Mouse (Mus musculus): ENCODE data around the gene Rbm14. TPM values are rescaled to one million over a fixed set of nuclear protein-coding genes. Genes with fewer than 3 reads are reported as not detected.

Gene Rbm14
- total RNA-seq (2015; ENCODE audit: low replicate concordance) = 63.8 and 73.6 TPM in 2 replicates
- 59.4 and 71.3 TPM in 2 replicates for total RNA-seq (2017; ENCODE audit: low replicate concordance)

DNA sequence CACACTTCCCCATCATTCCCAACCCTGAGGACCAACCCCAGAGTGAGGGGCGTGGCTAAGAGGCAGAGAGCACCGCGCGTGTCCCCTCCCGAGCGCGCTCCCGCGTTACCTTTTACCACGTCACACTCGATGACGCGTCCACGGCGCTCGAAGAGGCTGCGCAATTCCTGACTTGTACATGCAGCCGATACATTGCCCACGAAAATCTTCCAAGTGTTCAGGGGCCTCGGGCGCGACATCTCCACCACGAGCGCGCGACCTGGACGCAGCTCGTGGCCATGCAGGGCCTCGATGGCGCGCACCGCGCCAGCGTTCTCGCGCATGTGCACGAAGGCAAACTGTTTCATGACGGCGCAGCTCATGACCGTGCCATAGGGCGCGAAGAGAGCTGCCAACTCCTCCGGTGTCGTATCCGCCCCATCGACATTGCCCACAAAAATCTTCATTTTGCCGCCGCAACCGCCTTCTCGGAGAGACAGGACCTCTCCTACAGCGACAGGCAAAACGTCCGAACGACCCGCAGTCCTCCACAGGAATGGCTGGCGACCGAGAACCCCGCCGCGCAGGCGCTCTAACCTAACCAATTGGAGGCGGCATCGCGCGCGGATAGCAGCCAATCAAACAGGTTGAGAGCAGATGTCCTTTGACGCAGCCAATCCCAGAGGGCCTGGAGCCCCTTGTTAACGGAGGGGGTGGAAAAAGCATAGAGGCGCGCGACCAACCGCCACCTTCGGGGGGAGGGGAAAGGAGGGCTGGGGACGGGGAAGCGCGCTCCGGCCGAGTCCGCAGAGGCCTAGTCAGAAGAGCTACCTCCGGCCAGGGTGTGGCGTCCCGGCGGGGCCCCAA lies at the start of gene Rbm14, which contains the start of gene Gm21992:
Rbm14 (minus strand) TSS at position 572 of the 846 bp plus-strand sequence.
Gm21992 (minus strand) TSS at position 550 of the 846 bp plus-strand sequence.
- peak; percentile 89 for ATAC-seq (replicated peaks; ENCODE audit: low FRiP score, poor library complexity, severe bottlenecking)

DNA sequence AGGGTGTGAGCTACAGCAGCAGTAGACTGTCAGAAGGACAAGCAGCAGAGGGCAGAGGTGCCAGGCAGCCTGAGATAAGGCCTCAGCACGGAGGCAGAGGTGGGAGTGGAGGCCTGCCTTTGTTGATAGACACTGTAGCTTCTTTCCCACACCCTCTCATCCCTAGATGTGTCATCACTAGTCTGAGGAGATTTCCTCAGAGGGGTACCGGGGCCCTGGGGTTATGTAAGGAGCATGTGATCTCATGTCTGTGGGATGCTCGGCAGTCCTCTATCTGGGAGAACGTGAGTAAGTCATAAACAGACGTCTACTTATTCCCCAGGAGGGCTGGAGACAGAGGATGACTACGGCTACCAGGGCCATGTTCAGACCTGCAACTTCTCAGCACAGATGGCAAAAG lies 47.6 kb upstream of the Rbm14 start:
- ATAC-seq (replicated peaks; ENCODE audit: low FRiP score, poor library complexity, severe bottlenecking) = peak; percentile 93

DNA sequence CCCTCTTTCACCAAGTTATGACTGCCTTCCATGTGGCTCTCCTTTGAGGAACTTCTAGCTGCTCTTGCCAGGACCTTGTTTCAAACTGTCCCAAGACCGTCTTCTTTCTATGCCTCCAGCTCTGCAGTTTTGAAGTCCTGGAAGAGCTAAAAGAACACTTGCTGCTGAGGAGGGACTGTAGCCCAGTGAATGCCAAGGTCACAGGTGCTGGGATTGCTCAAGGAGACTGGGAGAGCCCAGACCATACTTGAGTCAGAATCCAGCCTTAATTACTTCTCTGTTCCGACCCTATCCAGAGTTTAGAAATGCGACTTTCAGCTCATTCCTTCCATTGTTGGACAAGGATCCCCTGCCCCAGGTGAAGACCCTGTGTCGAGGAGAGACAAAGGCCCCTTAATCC lies 44.5 kb upstream of the Rbm14 start:
- ATAC-seq (replicated peaks; ENCODE audit: low FRiP score, poor library complexity, severe bottlenecking) = no peak

DNA sequence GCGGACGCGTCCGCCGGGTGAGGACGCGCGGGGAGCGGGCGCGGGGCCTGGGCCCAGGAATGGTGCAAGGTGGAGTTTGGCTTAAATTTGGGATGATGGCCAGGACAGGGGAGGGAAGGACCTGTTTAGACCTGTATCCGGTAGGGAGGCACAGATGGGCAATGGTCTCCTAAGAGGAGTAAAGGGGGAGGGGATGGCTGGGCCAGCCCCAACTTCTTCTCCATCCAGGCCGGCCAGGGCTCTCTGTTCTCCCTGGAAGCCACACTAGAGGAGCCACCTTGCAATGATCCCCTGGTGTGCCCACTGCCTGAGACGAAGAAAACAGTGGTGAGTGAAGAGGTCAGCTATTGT lies 44.0 kb upstream of the Rbm14 start:
- ATAC-seq (replicated peaks; ENCODE audit: low FRiP score, poor library complexity, severe bottlenecking) = no peak

DNA sequence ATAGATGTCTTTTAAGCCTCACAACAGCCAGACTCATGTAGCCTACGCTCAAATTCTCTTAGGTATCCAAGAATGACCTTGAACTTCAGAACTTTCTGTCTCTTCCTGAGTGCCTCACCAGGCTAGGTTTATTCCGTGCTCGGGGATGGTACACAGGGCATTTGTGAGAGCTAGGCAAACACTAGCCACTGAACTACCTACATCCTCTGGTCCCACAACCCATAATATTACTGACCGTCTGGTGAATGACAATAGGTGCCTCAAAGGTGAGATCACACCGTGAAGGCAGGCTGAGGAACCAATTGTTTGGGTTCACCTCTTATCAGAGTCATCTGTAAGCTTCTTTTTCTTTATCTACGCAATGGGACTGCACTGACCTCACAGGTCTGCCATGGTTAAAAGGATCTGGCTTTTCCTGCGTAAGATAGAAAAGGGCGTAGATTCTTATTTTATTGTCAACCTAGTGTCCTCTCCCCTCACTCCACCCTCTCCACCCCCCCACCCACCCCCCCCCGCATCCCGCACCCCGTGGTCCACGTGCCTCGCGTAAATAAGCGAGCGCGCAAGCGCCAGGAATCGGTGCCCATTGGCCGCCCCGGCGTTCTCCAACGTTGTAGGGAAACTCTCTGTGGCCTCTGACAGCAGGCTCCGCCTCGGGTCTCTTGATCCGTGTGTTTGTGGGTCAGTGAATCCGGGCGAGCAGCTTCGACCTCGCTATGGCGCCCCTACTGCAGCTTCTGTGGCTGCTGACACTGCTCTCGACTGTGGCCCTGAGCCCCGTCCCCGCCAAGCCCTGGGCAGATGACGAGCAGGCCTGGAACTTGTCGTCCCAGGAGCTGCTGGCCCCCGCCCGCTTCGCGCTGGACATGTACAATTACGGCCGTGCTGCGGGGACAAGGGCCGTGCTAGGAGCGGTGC lies 43.4 kb upstream of the Rbm14 start, which contains the start of gene Ctsf:
Ctsf (plus strand) TSS at position 579 of the 918 bp plus-strand sequence.
- peak; percentile 45 for ATAC-seq (replicated peaks; ENCODE audit: low FRiP score, poor library complexity, severe bottlenecking)

DNA sequence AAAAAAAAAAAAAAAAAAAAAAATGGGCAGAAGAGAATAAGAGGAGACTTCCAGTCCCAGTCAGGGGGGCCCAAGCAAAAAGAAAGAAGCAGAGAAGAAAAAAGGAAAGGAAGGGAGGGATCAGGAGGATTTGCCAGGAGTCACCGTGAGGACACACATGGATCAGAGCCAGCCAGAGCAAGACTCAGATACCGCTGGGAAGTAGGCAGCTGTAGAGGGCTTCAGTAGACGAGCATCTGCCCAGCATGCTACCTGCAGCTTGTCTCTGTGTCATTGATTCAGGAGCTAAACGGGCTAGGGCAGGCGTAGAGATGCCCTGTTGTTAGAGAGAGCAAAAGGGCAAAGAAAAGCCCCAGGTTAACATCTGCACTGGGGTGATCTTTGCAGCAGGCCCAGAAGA lies 38.8 kb upstream of the Rbm14 start:
- ATAC-seq (replicated peaks; ENCODE audit: low FRiP score, poor library complexity, severe bottlenecking) = no peak

DNA sequence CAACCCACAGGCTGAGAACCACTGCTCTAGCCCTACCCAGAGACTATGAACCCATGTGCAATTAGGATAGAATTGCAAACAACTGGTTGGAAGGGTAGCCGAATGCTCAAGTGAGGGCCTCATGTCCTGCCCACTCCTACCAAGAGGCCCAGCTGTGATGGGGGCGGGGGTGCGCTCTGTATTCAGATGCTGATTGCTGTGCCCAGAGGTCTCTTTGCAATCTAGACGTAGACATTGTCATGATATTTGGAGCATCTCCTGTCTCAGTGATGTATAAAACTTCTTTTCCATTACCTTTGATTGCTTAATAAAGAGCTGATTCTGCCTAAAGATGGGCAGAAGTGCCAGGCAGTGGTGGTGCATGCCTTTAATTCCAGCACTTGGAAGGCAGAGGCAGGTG lies 38.4 kb upstream of the Rbm14 start:
- no peak for ATAC-seq (replicated peaks; ENCODE audit: low FRiP score, poor library complexity, severe bottlenecking)

DNA sequence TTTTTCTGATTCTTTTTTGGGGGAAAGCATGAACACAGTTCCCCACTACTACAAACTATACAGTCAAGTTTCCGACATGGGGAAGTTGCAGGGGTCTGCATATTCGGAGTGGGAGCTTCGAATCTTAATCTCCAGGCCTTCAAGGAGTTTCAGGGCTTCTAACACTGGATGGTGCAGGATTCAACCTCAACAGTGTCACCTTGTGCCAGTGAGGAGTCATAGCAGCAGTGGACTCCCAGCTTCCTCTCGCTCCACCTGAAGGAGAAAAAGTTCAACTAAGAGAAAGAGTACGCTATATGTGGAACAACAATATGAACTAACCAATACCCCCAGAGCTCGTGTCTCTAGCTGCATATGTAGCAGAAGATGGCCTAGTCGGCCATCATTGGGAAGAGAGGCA lies 36.1 kb upstream of the Rbm14 start:
- peak; percentile 88 for ATAC-seq (replicated peaks; ENCODE audit: low FRiP score, poor library complexity, severe bottlenecking)

DNA sequence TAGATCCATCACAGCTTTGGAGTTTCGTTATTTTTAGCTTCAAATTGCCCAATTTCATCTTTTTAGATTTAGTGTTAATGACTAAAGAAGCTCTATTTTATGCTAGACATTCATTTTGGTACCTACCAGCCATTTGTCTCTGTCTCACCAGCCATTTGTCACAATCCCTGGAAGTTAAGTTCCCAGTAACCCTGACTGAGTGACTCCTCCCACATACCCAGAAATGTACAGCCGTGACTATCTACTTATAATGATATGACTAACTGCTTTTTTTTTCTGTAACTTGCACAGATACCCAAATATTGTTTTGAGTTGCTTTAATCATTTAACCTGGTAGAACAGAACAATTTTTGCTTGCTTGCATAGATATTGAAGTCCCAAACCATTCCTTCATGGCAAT lies 34.4 kb upstream of the Rbm14 start:
- ATAC-seq (replicated peaks; ENCODE audit: low FRiP score, poor library complexity, severe bottlenecking) = no peak

DNA sequence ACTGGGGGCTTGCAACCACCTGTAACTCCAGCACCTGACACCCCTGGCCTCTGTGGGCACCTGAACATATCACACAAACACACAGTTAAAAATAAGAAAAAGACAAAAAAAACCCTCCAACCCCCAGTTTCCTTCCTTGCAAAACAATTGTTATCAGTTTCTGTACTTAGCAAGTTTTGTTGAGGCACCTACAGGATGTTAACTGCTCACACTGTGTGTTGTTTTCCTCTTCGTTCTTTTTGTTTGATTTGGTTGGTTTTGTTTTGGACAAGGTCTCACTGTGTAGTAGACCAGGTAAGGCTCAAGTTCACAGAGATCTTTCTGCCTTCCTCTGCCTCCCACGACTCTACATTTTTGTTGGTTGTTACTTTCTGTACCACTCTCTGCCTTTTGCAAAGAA lies 31.2 kb upstream of the Rbm14 start:
- no peak for ATAC-seq (replicated peaks; ENCODE audit: low FRiP score, poor library complexity, severe bottlenecking)

DNA sequence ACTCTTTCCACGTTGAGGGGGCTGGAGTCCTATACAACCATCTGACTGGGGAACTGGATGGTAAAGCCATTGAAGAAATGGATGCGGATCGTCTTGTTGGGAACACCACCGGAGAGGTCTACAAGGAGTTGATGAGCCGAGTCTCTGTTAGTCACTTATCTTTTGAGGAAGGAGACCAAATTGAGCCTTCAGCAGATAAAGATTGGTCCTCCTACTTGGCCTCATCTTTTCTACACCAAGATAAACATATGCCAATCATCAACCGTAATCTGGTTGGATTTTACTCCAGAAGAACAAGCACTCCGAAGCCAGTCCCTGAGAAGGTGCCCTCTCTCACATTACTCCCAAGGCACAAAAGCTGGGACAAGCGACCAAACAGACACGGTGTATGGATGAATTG lies 29.4 kb upstream of the Rbm14 start:
- ATAC-seq (replicated peaks; ENCODE audit: low FRiP score, poor library complexity, severe bottlenecking) = no peak

DNA sequence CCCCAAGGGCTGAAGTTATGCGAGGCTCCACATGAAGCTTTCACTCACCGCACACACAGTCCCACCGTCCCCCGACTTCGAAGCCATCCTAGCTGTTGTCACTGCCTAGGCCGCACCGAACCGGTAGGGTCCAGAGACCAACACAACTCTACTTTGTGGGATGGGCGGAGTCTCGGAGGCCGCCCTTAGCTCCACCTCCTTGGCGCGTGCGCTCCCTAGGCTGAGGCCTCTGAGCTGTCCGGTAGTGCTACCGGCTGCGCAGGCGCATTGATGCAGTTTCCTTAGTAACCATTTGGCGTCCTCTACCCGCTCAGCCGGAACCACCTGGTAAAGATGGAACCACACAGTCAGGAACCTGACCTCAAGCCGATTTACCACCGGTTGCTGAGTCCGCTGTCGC lies 27.7 kb upstream of the Rbm14 start, which contains the start of the genes Ccs and Ccdc87:
Ccs (minus strand) TSS at position 184 of the 400 bp plus-strand sequence.
Ccdc87 (plus strand) TSS at position 218 of the 400 bp plus-strand sequence.
- ATAC-seq (replicated peaks; ENCODE audit: low FRiP score, poor library complexity, severe bottlenecking) = peak; percentile 96

DNA sequence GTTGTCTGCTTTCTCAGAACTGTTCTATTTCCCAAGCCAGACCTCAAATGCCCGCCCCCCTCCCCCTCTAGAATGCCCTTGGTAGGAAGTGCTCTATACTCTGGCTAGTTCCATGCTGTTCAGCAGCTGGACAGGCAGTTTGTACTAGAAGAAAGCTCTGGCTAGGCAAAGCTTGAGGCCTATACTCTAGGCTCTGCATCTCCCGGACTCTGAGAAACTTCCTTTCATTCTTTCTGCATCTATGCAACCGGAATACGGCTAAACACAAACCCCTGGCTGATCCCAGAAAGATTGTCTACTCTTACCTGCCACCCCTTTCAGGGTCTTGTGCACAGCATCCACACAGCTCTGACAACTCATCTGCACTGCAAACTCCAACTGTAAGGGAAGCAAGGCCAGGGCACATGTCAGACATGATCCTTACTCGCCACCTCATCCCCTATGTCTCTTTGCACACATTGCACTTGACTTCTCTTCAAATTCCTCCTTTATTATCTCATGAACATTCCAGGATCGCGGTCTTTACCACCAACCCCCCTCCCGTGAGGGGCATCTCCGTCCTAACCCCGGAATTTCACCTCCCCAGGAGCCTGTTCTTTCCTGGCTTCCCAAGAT lies 27.2 kb upstream of the Rbm14 start:
- ATAC-seq (replicated peaks; ENCODE audit: low FRiP score, poor library complexity, severe bottlenecking) = peak; percentile 49

DNA sequence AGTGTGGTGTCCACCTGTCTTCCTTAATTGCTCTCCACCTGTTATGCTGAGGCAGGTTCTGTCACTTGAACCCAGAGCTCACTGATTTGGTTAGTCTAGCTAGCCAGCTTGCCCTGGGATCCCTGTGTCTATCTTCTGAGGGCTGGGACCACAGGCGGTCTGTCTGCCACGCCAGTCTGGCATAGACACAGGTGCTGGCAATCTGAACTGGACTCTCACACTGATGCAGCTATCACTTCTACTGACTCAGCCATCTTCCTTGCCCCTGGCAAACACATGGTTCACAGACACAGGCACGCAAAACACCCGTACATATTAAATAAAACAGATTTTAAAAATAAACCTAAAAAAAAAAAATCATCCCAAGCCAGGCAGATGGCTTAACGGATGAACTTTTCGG lies 25.6 kb upstream of the Rbm14 start:
- ATAC-seq (replicated peaks; ENCODE audit: low FRiP score, poor library complexity, severe bottlenecking) = no peak

DNA sequence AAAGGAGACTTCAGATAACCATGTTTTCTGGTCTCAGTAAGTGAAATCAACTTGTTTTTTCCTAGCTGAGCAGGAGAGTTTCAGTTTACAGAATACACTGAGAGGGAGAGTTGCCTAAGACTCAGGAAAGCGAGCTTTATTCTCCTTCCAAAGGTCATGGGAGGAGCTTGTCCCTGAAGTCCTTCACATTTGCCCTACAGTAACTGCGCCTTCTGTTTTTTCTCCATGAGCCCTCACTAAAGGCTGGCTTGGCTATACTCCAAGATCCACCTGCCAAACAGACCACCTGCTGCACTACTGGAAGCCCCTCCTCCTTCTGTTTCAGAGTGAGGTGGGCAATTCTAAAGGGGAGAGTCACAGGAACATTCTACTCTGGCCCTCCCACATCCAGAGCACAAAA lies 24.7 kb upstream of the Rbm14 start:
- ATAC-seq (replicated peaks; ENCODE audit: low FRiP score, poor library complexity, severe bottlenecking) = no peak

DNA sequence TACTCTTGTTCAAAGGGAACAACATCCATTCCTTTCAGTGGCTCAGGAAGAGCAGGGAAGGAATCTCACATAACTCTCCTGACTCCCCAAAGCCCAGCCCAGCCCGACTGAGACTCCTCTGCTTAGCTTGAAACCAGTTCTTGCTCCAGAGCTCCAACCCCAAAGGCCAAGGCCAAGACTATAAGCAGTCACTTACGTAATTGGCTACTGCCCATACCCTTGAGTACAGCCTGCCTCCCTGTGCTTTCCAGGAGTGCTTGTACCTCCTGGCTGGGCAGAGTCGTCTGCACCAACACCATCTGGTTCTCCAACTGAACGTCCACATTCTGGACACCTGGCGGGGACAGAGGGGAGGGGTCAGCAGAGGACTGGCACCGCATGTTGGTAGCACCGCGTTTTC lies 22.5 kb upstream of the Rbm14 start:
- ATAC-seq (replicated peaks; ENCODE audit: low FRiP score, poor library complexity, severe bottlenecking) = no peak

DNA sequence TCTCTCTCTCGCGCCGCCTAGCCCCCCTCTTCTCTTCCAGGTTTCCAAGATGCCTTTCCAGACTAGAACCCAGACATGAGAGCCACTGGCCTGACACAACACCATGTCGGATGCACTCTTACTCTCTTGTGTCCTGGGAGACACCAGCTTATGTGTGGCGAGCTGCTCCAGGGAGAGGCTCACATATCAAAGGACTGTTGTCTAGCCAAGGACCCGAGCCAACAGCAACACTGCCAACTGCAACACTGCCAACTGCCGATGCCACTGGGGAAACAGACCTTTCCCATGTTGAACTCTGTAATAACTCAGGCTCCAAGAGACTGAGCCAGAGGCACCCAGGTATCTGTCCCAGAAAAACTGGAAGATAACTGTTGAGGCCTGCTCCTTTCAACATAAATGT lies 17.7 kb upstream of the Rbm14 start:
- ATAC-seq (replicated peaks; ENCODE audit: low FRiP score, poor library complexity, severe bottlenecking) = no peak

DNA sequence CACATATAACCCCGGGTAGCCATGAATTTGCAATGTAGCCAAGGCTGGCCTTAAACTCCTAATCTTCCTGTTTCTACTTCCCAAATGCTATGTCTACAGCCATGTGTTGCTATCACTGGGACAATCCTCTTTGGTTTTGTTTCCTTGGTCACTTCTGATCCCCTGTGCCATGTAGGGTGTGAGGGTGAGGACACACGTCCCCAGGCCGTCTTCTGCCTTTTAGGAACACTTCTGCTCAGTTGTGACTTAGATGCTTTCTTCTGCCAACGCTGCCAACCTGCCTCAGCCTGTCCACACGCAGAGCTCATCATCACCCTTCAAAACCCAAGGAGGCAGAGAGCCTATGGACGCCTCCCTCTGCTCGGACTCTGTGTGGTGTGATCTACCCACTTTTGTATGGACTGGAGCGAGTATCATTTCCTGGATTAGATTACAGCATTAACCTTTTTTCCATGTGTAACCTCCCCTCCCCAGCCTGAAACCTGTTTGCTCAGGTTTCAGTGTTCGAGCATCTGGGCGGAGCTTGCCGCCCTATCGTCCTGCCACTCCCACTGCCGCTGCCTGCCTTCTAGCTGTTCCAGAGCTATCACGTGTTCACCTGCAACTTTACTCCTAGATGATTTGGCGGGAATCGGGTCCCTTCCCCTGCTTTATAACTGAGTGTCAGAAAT lies 17.1 kb upstream of the Rbm14 start:
- no peak for ATAC-seq (replicated peaks; ENCODE audit: low FRiP score, poor library complexity, severe bottlenecking)

DNA sequence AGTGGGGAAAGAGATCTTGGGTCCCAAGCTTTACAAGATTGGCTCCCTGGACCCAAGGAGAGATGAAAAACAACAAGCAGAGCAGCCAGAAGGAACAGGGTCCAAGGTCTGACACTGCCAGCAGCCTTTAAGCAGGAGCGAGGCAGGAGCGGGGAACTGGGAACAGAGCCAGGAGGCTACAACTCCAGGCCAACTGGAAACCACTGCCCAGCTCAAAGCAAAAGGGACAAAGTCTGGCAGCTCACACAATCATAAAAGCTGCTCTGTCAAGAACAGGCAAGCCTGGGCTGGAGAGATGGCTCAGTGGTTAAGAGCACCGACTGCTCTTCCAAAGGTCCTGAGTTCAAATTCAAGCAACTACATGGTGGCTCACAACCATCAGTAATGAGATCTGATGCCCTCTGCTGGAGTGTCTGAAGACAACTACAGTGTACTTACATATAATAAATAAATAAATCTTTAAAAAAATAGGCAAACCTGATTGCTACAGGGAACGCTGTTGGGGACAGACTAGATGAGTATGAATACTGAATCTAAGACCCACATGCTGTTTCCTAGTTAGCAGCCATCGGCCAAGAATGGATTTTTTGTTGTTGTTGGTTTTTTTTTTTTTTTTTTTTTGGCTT lies 9.4 kb upstream of the Rbm14 start:
- ATAC-seq (replicated peaks; ENCODE audit: low FRiP score, poor library complexity, severe bottlenecking) = no peak
